Mouse (Mus musculus): ENCODE results near the gene Clcn2.

DNA sequence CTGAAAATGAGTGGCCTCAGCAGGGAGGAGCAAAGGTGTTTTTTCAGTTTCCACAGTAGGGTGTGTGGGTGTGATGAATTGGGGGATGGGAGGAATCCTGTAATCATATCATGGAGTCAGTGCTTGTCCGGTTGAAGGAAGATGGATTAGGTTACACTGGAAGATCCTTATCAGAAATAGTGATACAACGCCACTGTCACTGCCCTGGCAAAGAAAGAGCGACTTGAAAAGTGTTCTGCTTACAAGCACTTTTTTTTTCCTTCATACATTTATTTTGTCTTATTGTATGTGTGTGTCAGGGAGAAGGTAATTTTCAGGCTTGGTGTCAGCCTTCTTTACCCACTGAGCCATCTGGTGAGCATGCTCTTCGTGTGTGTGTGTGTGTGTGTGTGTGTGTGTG lies 5.2 kb upstream of the Clcn2 start:
- TF ChIP-seq KAT2A (conservative IDR thresholded peaks at IDR 0.05; ENCODE audit: low read depth, low read length) (no peak), MYC (IDR thresholded peaks at IDR 0.05; ENCODE audit: low read depth, low read length) (no peak), ZNF384 (IDR thresholded peaks at IDR 0.05; ENCODE audit: low read depth, low read length) (no peak), CTCF (IDR thresholded peaks at IDR 0.05 in 2 of 3, conservative IDR thresholded peaks at IDR 0.05 in 1 of 3; ENCODE audit: control insufficient read depth in 1 of 3, insufficient read depth in 1 of 3, low read depth in 2 of 3, low read length in 3 of 3, poor library complexity in 1 of 3, severe bottlenecking in 1 of 3) (no peak), CHD2 (IDR thresholded peaks at IDR 0.05; ENCODE audit: low read length) (no peak), TAL1 (IDR thresholded peaks at IDR 0.05; ENCODE audit: low read length) (no peak), CHD1 (IDR thresholded peaks at IDR 0.05; ENCODE audit: low read depth, low read length) (no peak)

Data from MEL (cell line).